Mouse (Mus musculus) midbrain, embryonic 12.5 days (tissue): ENCODE measurements around the gene D430042O09Rik. TPM values are rescaled to one million over a fixed set of nuclear protein-coding genes. Genes with fewer than 3 reads are reported as not detected.
"Not testable (repeated sequence)": the region's sequence is repeated elsewhere in the genome, so short reads cannot be mapped to it uniquely, and the experiment has no call there.

Experiments used
- ATAC-seq: fragments of 200-750 bp; cut with Nextera tagmentation; 2 replicates; pipeline ENCODE4 v1.8.0; 2017; ENCODE audit warnings: low read depth, moderate TSS enrichment, moderate library complexity; ENCODE audit not compliant: low FRiP score
- H3K27ac ChIP-seq: fragments of 300-500 bp; sonication (generic); replicated peaks from 2 replicates; pipeline ENCODE4 v1.5.1; 2016; ENCODE audit warnings: mild to moderate bottlenecking
- H3K27me3 ChIP-seq: fragments of 300-500 bp; sonication (generic); 2 replicates; pipeline ENCODE4 v1.6.1; 2016; ENCODE audit warnings: mild to moderate bottlenecking
- H3K36me3 ChIP-seq: fragments of 300-500 bp; sonication (generic); 2 replicates; pipeline ENCODE4 v1.6.1; 2016
- H3K4me1 ChIP-seq: fragments of 300-500 bp; sonication (generic); 2 replicates; pipeline ENCODE4 v1.6.1; 2016
- H3K4me2 ChIP-seq: fragments of 300-500 bp; sonication (generic); replicated peaks from 2 replicates; pipeline ENCODE4 v1.6.1; 2016; ENCODE audit warnings: mild to moderate bottlenecking, moderate library complexity
- H3K4me3 ChIP-seq: fragments of 300-500 bp; sonication (generic); 2 replicates; pipeline ENCODE4 v1.5.1; 2016; ENCODE audit warnings: mild to moderate bottlenecking
- H3K9ac ChIP-seq: fragments of 300-500 bp; sonication (generic); replicated peaks from 2 replicates; pipeline ENCODE4 v1.6.1; 2016; ENCODE audit warnings: mild to moderate bottlenecking, moderate library complexity
- H3K9me3 ChIP-seq: fragments of 300-500 bp; sonication (generic); 2 replicates; pipeline ENCODE4 v1.6.1; 2016; ENCODE audit warnings: mild to moderate bottlenecking
- whole genome bisulfite sequencing: fragments of 180-500 bp; shearing (Covaris S2); methylation state at CpG from one replicate; pipeline ENCODE4 v1.1.7; 2016; 5-methylcytosine and 5-hydroxymethylcytosine counted together
- polyA plus RNA-seq: library from polyadenylated mRNA; unstranded; fragments of >200 nt; fragmentation: Nextera tagmentation; extraction: Ambion mirVana; gene quantifications from 2 replicates; pipeline ENCODE4 v1.2.1, GENCODE M21; 2016

Gene D430042O09Rik
- 10.1 and 10.2 TPM in 2 replicates for polyA plus RNA-seq

- peak within 1 kb of the TSS; percentile 75 for H3K4me3 ChIP-seq
- H3K9me3 ChIP-seq, result no peaks in the 10 kb centered on the region
- H3K9ac ChIP-seq, result peak within 1 kb of the TSS; percentile 93
- WGBS, result 0% methylated on average over 45 of the region's 45 CpGs
- H3K27ac ChIP-seq, result peak within 1 kb of the TSS; percentile 89
- ATAC-seq, result peak; percentile 99
- H3K4me2 ChIP-seq, result peak within 1 kb of the TSS; percentile 77
- H3K27me3 ChIP-seq, result no peaks in the 10 kb centered on the region
- peaks cover 28% of the 10 kb centered on the region for H3K4me1 ChIP-seq
- peaks cover 22% of the 10 kb centered on the region for H3K36me3 ChIP-seq
Observed at GRCm38 (mm10) chr7:125707593-125708022, at the start of gene D430042O09Rik, which contains the start of gene Gtf3c1. Gene D430042O09Rik, plus strand, starts transcription at chr7:125707888. Gene Gtf3c1, minus strand, starts transcription at chr7:125707780.

GRCm38 (mm10) chr7:125663654-125664053, 44.0 kb upstream of the D430042O09Rik start:
- Histone ChIP-seq H3K4me1 (no peaks in the 10 kb centered on the region), H3K36me3 (peaks cover 98% of the 10 kb centered on the region), H3K4me3 (no peak overlapping the region), H3K9me3 (no peaks in the 10 kb centered on the region), H3K27ac (no peak overlapping the region), H3K27me3 (no peaks in the 10 kb centered on the region), H3K9ac (no peak overlapping the region), H3K4me2 (no peak overlapping the region)
- ATAC-seq, result no peak
- WGBS, result 92% methylated on average over 3 of the region's 3 CpGs

- Histone ChIP-seq H3K4me3 (no peak overlapping the region), H3K4me2 (no peak overlapping the region), H3K9ac (no peak overlapping the region), H3K27ac (no peak overlapping the region), H3K4me1 (no peaks in the 10 kb centered on the region), H3K9me3 (no peaks in the 10 kb centered on the region), H3K36me3 (peaks cover 99% of the 10 kb centered on the region), H3K27me3 (no peaks in the 10 kb centered on the region)
- no peak for ATAC-seq
- 93% methylated on average over 6 of the region's 6 CpGs for WGBS
Observed at GRCm38 (mm10) chr7:125670865-125671264, 36.8 kb upstream of the D430042O09Rik start.

DNA sequence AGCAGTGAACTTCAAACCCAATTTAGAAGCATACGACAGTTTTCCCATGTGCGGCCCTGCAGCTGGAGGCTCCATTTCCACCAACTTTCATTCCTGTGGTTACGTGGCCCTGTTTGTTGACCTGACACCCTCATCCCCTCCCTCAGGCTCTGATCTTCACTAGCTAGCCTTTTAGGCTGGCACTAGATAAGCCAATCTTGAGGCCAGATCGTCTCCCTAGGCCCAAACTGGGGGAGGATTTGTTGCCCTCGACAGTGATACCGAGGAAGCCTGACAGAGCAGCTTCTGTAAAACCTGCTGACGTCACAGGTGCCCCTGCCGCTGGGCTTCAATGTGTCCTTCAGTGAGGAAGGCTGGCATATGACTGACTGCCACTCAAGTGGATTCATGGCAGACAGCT, 36.3 kb upstream of the D430042O09Rik start:
- Histone ChIP-seq H3K27ac (no peak overlapping the region), H3K36me3 (peaks cover 99% of the 10 kb centered on the region), H3K9ac (no peak overlapping the region), H3K4me2 (no peak overlapping the region), H3K4me3 (no peak overlapping the region), H3K4me1 (no peaks in the 10 kb centered on the region), H3K27me3 (no peaks in the 10 kb centered on the region), H3K9me3 (no peaks in the 10 kb centered on the region)
- ATAC-seq, result no peak
- whole genome bisulfite sequencing, result 91% methylated on average over 8 of the region's 8 CpGs

GRCm38 (mm10) chr7:125674916-125675315, 32.8 kb upstream of the D430042O09Rik start:
- no peaks in the 10 kb centered on the region for H3K4me1 ChIP-seq
- no peak overlapping the region for H3K4me2 ChIP-seq
- no peaks in the 10 kb centered on the region for H3K9me3 ChIP-seq
- no peak overlapping the region for H3K27ac ChIP-seq
- 87% methylated on average over 2 of the region's 2 CpGs for WGBS
- no peak overlapping the region for H3K9ac ChIP-seq
- no peak for ATAC-seq
- peaks cover 99% of the 10 kb centered on the region for H3K36me3 ChIP-seq
- no peak overlapping the region for H3K4me3 ChIP-seq
- no peaks in the 10 kb centered on the region for H3K27me3 ChIP-seq

GRCm38 (mm10) chr7:125678756-125679155, 28.9 kb upstream of the D430042O09Rik start:
- Histone ChIP-seq H3K4me2 (no peak overlapping the region), H3K27me3 (no peaks in the 10 kb centered on the region), H3K9me3 (no peaks in the 10 kb centered on the region), H3K9ac (no peak overlapping the region), H3K4me3 (no peak overlapping the region), H3K27ac (peak overlapping the region; percentile 7; the same call in 1 of the 2 replicates), H3K4me1 (no peaks in the 10 kb centered on the region), H3K36me3 (peaks cover 76% of the 10 kb centered on the region)
- ATAC-seq, result no peak
- 63% methylated on average over 8 of the region's 8 CpGs for WGBS

- ATAC-seq, result no peak
- 64% methylated on average over 9 of the region's 9 CpGs for WGBS
- Histone ChIP-seq H3K27ac (no peak overlapping the region), H3K9me3 (no peaks in the 10 kb centered on the region), H3K4me3 (no peak overlapping the region), H3K9ac (no peak overlapping the region), H3K4me2 (no peak overlapping the region), H3K27me3 (no peaks in the 10 kb centered on the region), H3K36me3 (peaks cover 75% of the 10 kb centered on the region), H3K4me1 (no peaks in the 10 kb centered on the region)
Observed at GRCm38 (mm10) chr7:125679936-125680335, 27.8 kb upstream of the D430042O09Rik start.

DNA sequence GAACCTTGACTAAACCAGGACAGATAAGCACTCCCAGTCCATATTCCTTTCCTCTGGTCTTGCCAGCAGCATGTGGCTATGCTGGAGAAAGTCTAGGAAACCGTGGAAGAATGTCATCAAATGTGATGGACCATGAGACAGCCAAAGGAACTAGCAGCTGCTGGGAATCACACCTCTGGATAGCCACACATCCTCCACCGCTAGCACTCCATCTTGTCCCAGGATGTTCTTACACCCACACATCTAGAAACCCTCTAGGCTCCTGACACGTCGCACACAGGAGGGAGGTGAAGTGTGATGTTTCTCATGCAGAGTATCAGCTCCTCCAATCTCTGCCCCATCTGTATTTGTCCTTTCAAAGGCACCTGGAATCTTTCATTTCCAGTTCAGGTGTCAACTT, 17.2 kb upstream of the D430042O09Rik start:
- 94% methylated on average over 4 of the region's 4 CpGs for WGBS
- H3K27ac ChIP-seq, result no peak overlapping the region
- no peak overlapping the region for H3K9ac ChIP-seq
- H3K4me2 ChIP-seq, result no peak overlapping the region
- no peak overlapping the region for H3K4me3 ChIP-seq
- no peaks in the 10 kb centered on the region for H3K27me3 ChIP-seq
- peaks cover 86% of the 10 kb centered on the region for H3K36me3 ChIP-seq
- no peak for ATAC-seq
- no peaks in the 10 kb centered on the region for H3K9me3 ChIP-seq
- H3K4me1 ChIP-seq, result no peaks in the 10 kb centered on the region

- Histone ChIP-seq H3K36me3 (peaks cover 99% of the 10 kb centered on the region), H3K9me3 (peaks cover 9% of the 10 kb centered on the region), H3K27ac (no peak overlapping the region), H3K4me2 (no peak overlapping the region), H3K27me3 (no peaks in the 10 kb centered on the region), H3K9ac (no peak overlapping the region), H3K4me3 (no peak overlapping the region), H3K4me1 (no peaks in the 10 kb centered on the region)
- no peak for ATAC-seq
- WGBS, result 88% methylated on average over 5 of the region's 5 CpGs
Observed at GRCm38 (mm10) chr7:125694056-125694455, 13.6 kb upstream of the D430042O09Rik start.

GRCm38 (mm10) chr7:125702791-125703190, 4.9 kb upstream of the D430042O09Rik start:
- H3K27ac ChIP-seq, result no peak overlapping the region
- no peak overlapping the region for H3K4me2 ChIP-seq
- 89% methylated on average over 1 of the region's 1 CpGs for WGBS
- H3K9ac ChIP-seq, result no peak overlapping the region
- peaks cover 21% of the 10 kb centered on the region for H3K4me1 ChIP-seq
- H3K4me3 ChIP-seq, result no peak overlapping the region
- peaks cover 66% of the 10 kb centered on the region for H3K36me3 ChIP-seq
- H3K9me3 ChIP-seq, result peaks cover 14% of the 10 kb centered on the region
- H3K27me3 ChIP-seq, result no peaks in the 10 kb centered on the region
- no peak for ATAC-seq

- peak overlapping the region; percentile 89 for H3K27ac ChIP-seq
- peaks cover 27% of the 10 kb centered on the region for H3K36me3 ChIP-seq
- no peaks in the 10 kb centered on the region for H3K27me3 ChIP-seq
- peak overlapping the region; percentile 73 for H3K4me2 ChIP-seq
- 1% methylated on average over 24 of the region's 24 CpGs for WGBS
- peak; percentile 85 for ATAC-seq
- peaks cover 28% of the 10 kb centered on the region for H3K4me1 ChIP-seq
- peak overlapping the region; percentile 75 for H3K4me3 ChIP-seq
- H3K9me3 ChIP-seq, result no peaks in the 10 kb centered on the region
- peak overlapping the region; percentile 93 for H3K9ac ChIP-seq
Observed at GRCm38 (mm10) chr7:125707186-125707585, 502 bp upstream of the D430042O09Rik start.

GRCm38 (mm10) chr7:125708100-125708499, 412 bp downstream of the D430042O09Rik start:
- peak overlapping the region; percentile 27; the same call in 1 of the 2 replicates for H3K27ac ChIP-seq
- ATAC-seq, result no peak
- H3K9me3 ChIP-seq, result no peaks in the 10 kb centered on the region

DNA sequence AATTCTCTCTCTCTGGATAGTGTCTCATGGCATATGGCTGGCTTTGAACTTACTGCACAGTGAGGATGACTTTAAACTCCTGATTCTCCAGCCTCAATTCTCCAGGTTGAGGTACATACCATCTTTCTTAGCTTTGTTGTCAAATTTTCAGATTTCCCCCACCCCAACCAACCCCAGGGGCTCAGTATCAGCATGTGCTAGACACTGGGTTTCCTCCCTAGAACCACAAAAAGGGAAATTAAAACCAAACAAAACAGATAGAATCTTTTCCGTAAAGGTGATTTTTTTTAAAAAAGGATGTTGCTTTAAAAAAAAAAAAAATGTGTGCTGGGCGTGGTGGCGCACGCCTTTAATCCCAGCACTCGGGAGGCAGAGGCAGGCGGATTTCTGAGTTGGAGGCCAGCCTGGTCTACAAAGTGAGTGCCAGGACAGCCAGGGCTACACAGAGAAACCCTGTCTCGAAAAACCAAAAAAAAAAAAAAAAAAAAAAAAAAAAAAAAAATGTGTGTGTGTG, 5.9 kb downstream of the D430042O09Rik start:
- H3K4me3 ChIP-seq, H3K36me3 ChIP-seq, H3K27ac ChIP-seq, ATAC-seq, H3K4me2 ChIP-seq, H3K9ac ChIP-seq, H3K27me3 ChIP-seq, H3K4me1 ChIP-seq, H3K9me3 ChIP-seq: not testable (repeated sequence)
- 95% methylated on average over 6 of the region's 7 CpGs for WGBS

More at GRCm38 (mm10) chr7:125708100-125708499, 412 bp downstream of the D430042O09Rik start:
- peaks cover 28% of the 10 kb centered on the region for H3K4me1 ChIP-seq
- H3K9ac ChIP-seq, result peak overlapping the region; percentile 88
- H3K27me3 ChIP-seq, result no peaks in the 10 kb centered on the region
- H3K4me2 ChIP-seq, result peak overlapping the region; percentile 77
- peaks cover 17% of the 10 kb centered on the region for H3K36me3 ChIP-seq
- WGBS, result under 1% methylated on average over 15 of the region's 15 CpGs
- H3K4me3 ChIP-seq, result peak overlapping the region; percentile 75
